ENCODE assay signal across 16 mouse cellular contexts in genomic region chr10:16633236-16633635, GRCm38 (mm10).
"Had no signal": no experiment of that assay in that cellular context is flagged by ENCODE, and none has a peak within 500 bp of the region (broad histone marks: within the 10 kb centered on the region; RNA-seq: fewer than 3 reads in every experiment).

No protein-coding gene starts in this region.

- H3K36me3 ChIP-seq: neural tube, embryonic 13.5 days; neural tube, embryonic 15.5 days; stomach, embryonic 15.5 days had no signal

- H3K4me2 ChIP-seq: neural tube, embryonic 13.5 days; neural tube, embryonic 15.5 days; stomach, embryonic 15.5 days had no signal

- DNase-seq: retina, postnatal 1 day; right cerebral cortex, adult 18-20 months; right cerebral cortex, postnatal 14 days; right cerebral cortex, postnatal 25 days; right cerebral cortex, postnatal 4 days; spleen, adult 18-20 months; thymus, adult 18-20 months; thymus, adult 2 months; thymus, postnatal 14 days; thymus, postnatal 25 days; thymus, postnatal 36 days; thymus, postnatal 4 days had no signal

- H3K9ac ChIP-seq: neural tube, embryonic 13.5 days; neural tube, embryonic 15.5 days; stomach, embryonic 15.5 days had no signal

- H3K4me3 ChIP-seq: neural tube, embryonic 13.5 days; neural tube, embryonic 15.5 days; stomach, embryonic 15.5 days had no signal

- H3K4me1 ChIP-seq: neural tube, embryonic 13.5 days; neural tube, embryonic 15.5 days; stomach, embryonic 15.5 days had no signal

- H3K27ac ChIP-seq: neural tube, embryonic 13.5 days; neural tube, embryonic 15.5 days; stomach, embryonic 15.5 days; stomach, postnatal 0 days had no signal

- H3K9me3 ChIP-seq: neural tube, embryonic 13.5 days; neural tube, embryonic 15.5 days; stomach, embryonic 15.5 days had no signal

- H3K27me3 ChIP-seq: neural tube, embryonic 13.5 days; neural tube, embryonic 15.5 days; stomach, embryonic 15.5 days had no signal
